Mouse (Mus musculus): ENCODE data around the gene Gm29110. TPM values are rescaled to one million over a fixed set of nuclear protein-coding genes. Genes with fewer than 3 reads are reported as not detected.

The Gm29110 gene
- polyA plus RNA-seq (2021; fragmentation: Nextera tagmentation), result not detected in 2 replicates
- long read RNA-seq, experiment 1, result 0 reads
- long read RNA-seq, experiment 2, result 0 reads

DNA sequence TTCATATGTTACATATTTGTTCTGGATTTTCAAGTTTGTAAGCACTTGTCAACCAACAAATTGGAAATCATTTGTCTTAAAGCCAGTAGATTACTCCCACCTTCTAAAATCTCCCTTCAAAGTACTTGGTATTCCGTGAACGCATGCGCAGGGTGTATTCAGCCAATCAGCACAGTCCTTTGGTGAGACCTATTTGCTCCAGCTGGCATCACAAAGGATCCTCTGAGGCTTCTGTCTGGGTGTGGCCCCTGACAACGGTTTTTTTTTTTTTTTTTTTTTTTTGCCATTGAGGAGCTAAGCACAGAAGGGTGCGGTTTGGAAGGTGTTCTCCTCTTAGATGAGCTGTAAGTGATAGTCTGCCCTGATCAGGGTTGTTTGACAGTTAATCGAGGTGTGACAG lies at the start of gene Gm29110:
Gene Gm29110, plus strand, starts transcription at position 301 of the 400 bp plus-strand sequence.

Other genes starting within 250 kb of the Gm29110 start
- not detected in 2 replicates for gene Gm21913, start 153.4 kb downstream of the Gm29110 start, polyA plus RNA-seq (2021; fragmentation: Nextera tagmentation)